In the genomic region with DNA sequence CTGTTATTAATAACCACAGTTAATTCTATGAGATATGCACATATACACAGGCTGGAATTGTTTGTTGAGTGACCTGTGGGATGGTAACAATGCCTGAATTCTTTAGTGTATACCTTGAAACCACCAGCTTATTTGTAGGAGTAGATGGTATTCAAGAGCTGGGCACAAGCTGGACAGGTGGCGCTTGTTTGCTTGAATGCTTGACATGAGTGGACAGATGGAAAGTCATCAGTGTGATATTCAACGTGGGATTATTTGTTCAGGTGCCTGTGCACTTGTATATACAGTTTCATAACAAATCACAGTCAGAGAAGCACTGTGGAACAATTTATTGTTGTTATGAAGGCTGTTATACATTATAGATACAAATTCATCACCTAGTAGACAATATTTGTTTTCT, we compare ENCODE assay signal across 34 mouse cellular contexts.
DNase-seq lines count a peak whose midpoint lies in the region; ATAC-seq and TF ChIP-seq lines count a peak whose summit lies in the region.
"Had no signal": no experiment of that assay in that cellular context is flagged by ENCODE, and none has a peak within 500 bp of the region (broad histone marks: within the 10 kb centered on the region; RNA-seq: fewer than 3 reads in every experiment).

No protein-coding gene starts in this region.

- no peaks in the 10 kb centered on the region for H3K27me3 ChIP-seq in midbrain, postnatal 0 days (ENCODE audit: insufficient read depth, low read length)
- H3K27me3 ChIP-seq in midbrain, embryonic 14.5 days (ENCODE audit: control insufficient read depth, insufficient read depth, low read length), result no peaks in the 10 kb centered on the region
- H3K27me3 ChIP-seq in cerebellum, adult 2 months (ENCODE audit: control insufficient read depth, insufficient read depth, low read length), result no peaks in the 10 kb centered on the region
- no peaks in the 10 kb centered on the region for H3K27me3 ChIP-seq in heart, embryonic 10.5 days (ENCODE audit: insufficient read depth, poor library complexity, severe bottlenecking)
- H3K27me3 ChIP-seq: embryonic facial prominence, embryonic 12.5 days; forebrain, embryonic 15.5 days; hindbrain, embryonic 15.5 days; intestine, embryonic 15.5 days; liver, embryonic 15.5 days; neural tube, embryonic 12.5 days had no signal

- H3K4me1 ChIP-seq in midbrain, postnatal 0 days (ENCODE audit: insufficient read depth, low read length), result no peaks in the 10 kb centered on the region
- no peaks in the 10 kb centered on the region for H3K4me1 ChIP-seq in midbrain, embryonic 14.5 days (ENCODE audit: control insufficient read depth, insufficient read depth, low read length)
- peaks cover 6% of the 10 kb centered on the region for H3K4me1 ChIP-seq in cerebellum, adult 2 months (ENCODE audit: control insufficient read depth, insufficient read depth, low read length)
- H3K4me1 ChIP-seq in heart, embryonic 10.5 days, result no peaks in the 10 kb centered on the region
- H3K4me1 ChIP-seq: embryonic facial prominence, embryonic 12.5 days; forebrain, embryonic 15.5 days; hindbrain, embryonic 15.5 days; intestine, embryonic 15.5 days; liver, embryonic 15.5 days; midbrain, embryonic 10.5 days; neural tube, embryonic 12.5 days had no signal

- H3K27ac ChIP-seq in midbrain, postnatal 0 days (ENCODE audit: low read depth, low read length), result no peak overlapping the region
- no peak overlapping the region for H3K27ac ChIP-seq in midbrain, embryonic 14.5 days (replicated peaks; ENCODE audit: low read depth, low read length)
- no peak overlapping the region for H3K27ac ChIP-seq in cerebellum, adult 2 months (ENCODE audit: insufficient read depth, low read length)
- H3K27ac ChIP-seq in heart, embryonic 10.5 days, result no peak overlapping the region
- H3K27ac ChIP-seq: embryonic facial prominence, embryonic 12.5 days; forebrain, embryonic 15.5 days; hindbrain, embryonic 15.5 days; intestine, embryonic 15.5 days; kidney, postnatal 0 days; liver, embryonic 15.5 days; midbrain, embryonic 10.5 days; neural tube, embryonic 12.5 days had no signal

- no peak for TF ChIP-seq CTCF in midbrain, postnatal 0 days (IDR thresholded peaks at IDR 0.05)
- no peak for TF ChIP-seq CTCF in cerebellum, adult 2 months (IDR thresholded peaks at IDR 0.05; ENCODE audit: borderline replicate concordance, insufficient read depth, low read depth, low read length)

- no peaks in the 10 kb centered on the region for H3K9me3 ChIP-seq in midbrain, postnatal 0 days (ENCODE audit: low read length)
- no peaks in the 10 kb centered on the region for H3K9me3 ChIP-seq in midbrain, embryonic 14.5 days (ENCODE audit: control insufficient read depth, low read length)
- no peaks in the 10 kb centered on the region for H3K9me3 ChIP-seq in heart, embryonic 10.5 days
- H3K9me3 ChIP-seq: embryonic facial prominence, embryonic 12.5 days; forebrain, embryonic 15.5 days; hindbrain, embryonic 15.5 days; intestine, embryonic 15.5 days; liver, embryonic 15.5 days; midbrain, embryonic 10.5 days; neural tube, embryonic 12.5 days had no signal

- ATAC-seq in midbrain, postnatal 0 days (ENCODE audit: low FRiP score), result no peak
- no peak for ATAC-seq in midbrain, embryonic 14.5 days (ENCODE audit: low FRiP score, low TSS enrichment)
- ATAC-seq: CD4-positive, CD25-positive, alpha-beta regulatory T cell, adult 4 months; forebrain, embryonic 15.5 days; intestine, embryonic 15.5 days; midbrain, embryonic 16.5 days had no signal

- TF ChIP-seq POLR2A in cerebellum, adult 2 months (IDR thresholded peaks at IDR 0.05; ENCODE audit: borderline replicate concordance, insufficient read depth, low read length), result no peak

- no peak overlapping the region for H3K9ac ChIP-seq in midbrain, postnatal 0 days (replicated peaks; ENCODE audit: low read length, poor library complexity, severe bottlenecking)
- no peak overlapping the region for H3K9ac ChIP-seq in midbrain, embryonic 14.5 days (replicated peaks; ENCODE audit: low read length)
- H3K9ac ChIP-seq: embryonic facial prominence, embryonic 12.5 days; forebrain, embryonic 15.5 days; hindbrain, embryonic 15.5 days; intestine, embryonic 15.5 days; liver, embryonic 15.5 days; lung, embryonic 14.5 days; neural tube, embryonic 12.5 days had no signal

- no peaks in the 10 kb centered on the region for H3K36me3 ChIP-seq in midbrain, postnatal 0 days (ENCODE audit: insufficient read depth, low read length)
- H3K36me3 ChIP-seq in midbrain, embryonic 14.5 days (ENCODE audit: control insufficient read depth, insufficient read depth, low read length), result no peaks in the 10 kb centered on the region
- no peaks in the 10 kb centered on the region for H3K36me3 ChIP-seq in heart, embryonic 10.5 days
- H3K36me3 ChIP-seq: embryonic facial prominence, embryonic 12.5 days; forebrain, embryonic 15.5 days; hindbrain, embryonic 15.5 days; intestine, embryonic 15.5 days; liver, embryonic 15.5 days; midbrain, embryonic 10.5 days; neural tube, embryonic 12.5 days had no signal

- no peak overlapping the region for H3K4me3 ChIP-seq in midbrain, postnatal 0 days (ENCODE audit: low read depth, low read length)
- H3K4me3 ChIP-seq in midbrain, embryonic 14.5 days (replicated peaks; ENCODE audit: low read depth, low read length), result no peak overlapping the region
- no peak overlapping the region for H3K4me3 ChIP-seq in cerebellum, adult 2 months (replicated peaks; ENCODE audit: insufficient read depth, low read depth, low read length)
- H3K4me3 ChIP-seq in heart, embryonic 10.5 days, result no peak overlapping the region
- H3K4me3 ChIP-seq: embryonic facial prominence, embryonic 12.5 days; forebrain, embryonic 15.5 days; hindbrain, embryonic 15.5 days; intestine, embryonic 15.5 days; liver, embryonic 15.5 days; midbrain, embryonic 10.5 days; myocyte; neural tube, embryonic 12.5 days had no signal

- DNase-seq in midbrain, postnatal 0 days (ENCODE audit: low spot score), result peak; percentile 39
- DNase-seq in midbrain, embryonic 14.5 days, result no peak
- DNase-seq in cerebellum, adult 2 months, result peak; percentile 37 to 78
- DNase-seq in cerebellum, postnatal 14 days, result peak; percentile 60 to 80
- no peak for DNase-seq in MN1 (ENCODE audit: low spot score)
- no peak for DNase-seq in testis, postnatal 10 days (ENCODE audit: low spot score)
- no peak for DNase-seq in heart, embryonic 10.5 days (ENCODE audit: low spot score)
- DNase-seq: adrenal gland, postnatal 36 days; embryo, embryonic 11 days; gastrocnemius, postnatal 25 days; heart, adult 11 months; heart, postnatal 36 days; kidney, adult 2 months; kidney, postnatal 4 days; layer of hippocampus, postnatal 36 days; liver; lung, embryonic 14.5 days; lung, postnatal 14 days; right cerebral cortex, adult 18-20 months; spleen, adult 18-20 months; thymus, adult 2 months; thymus, postnatal 36 days had no signal

- 68% methylated on average over 2 of the region's 2 CpGs for WGBS in midbrain, postnatal 0 days
- 75% methylated on average over 2 of the region's 2 CpGs for WGBS in midbrain, embryonic 14.5 days
- WGBS in cerebellum, adult 2 months, result 21% methylated on average over 2 of the region's 2 CpGs
- 71% methylated on average over 2 of the region's 2 CpGs for WGBS in heart, embryonic 10.5 days

- H3K4me2 ChIP-seq in midbrain, postnatal 0 days (ENCODE audit: low read depth, low read length, poor library complexity, severe bottlenecking), result no peak overlapping the region
- no peak overlapping the region for H3K4me2 ChIP-seq in midbrain, embryonic 14.5 days (ENCODE audit: low read length)
- H3K4me2 ChIP-seq: embryonic facial prominence, embryonic 12.5 days; forebrain, embryonic 15.5 days; heart, embryonic 11.5 days; hindbrain, embryonic 15.5 days; intestine, embryonic 15.5 days; liver, embryonic 15.5 days; lung, embryonic 14.5 days; neural tube, embryonic 12.5 days had no signal

Comparison
In these comparisons a context has a peak if more than half of its experiments do, and no peak if none do; other contexts are left out.
1. DNase-seq: peak in midbrain, postnatal 0 days (single experiment), cerebellum, adult 2 months (2 of 2) and cerebellum, postnatal 14 days (2 of 2); none in midbrain, embryonic 14.5 days (single experiment), MN1 (single experiment), testis, postnatal 10 days (single experiment) and heart, embryonic 10.5 days (single experiment).